Mouse (Mus musculus) brown adipose tissue, adult 24 weeks (tissue): ENCODE data around the gene Rsad2. TPM values are rescaled to one million over a fixed set of nuclear protein-coding genes. Genes with fewer than 3 reads are reported as not detected.

Experiments used
- H3K27ac ChIP-seq: fragments of 200-500 bp; replicated peaks from 2 replicates; pipeline ENCODE4 v1.5.1; 2012; ENCODE audit warnings: low read depth, mild to moderate bottlenecking, low read length
- H3K4me1 ChIP-seq: fragments of 200-500 bp; 2 replicates; pipeline ENCODE4 v1.6.1; 2012; ENCODE audit warnings: low read length, mixed read lengths; ENCODE audit not compliant: control insufficient read depth, insufficient read depth, insufficient read length
- H3K4me3 ChIP-seq: fragments of 200-500 bp; 2 replicates; pipeline ENCODE4 v1.5.1; 2012; ENCODE audit warnings: low read depth, mild to moderate bottlenecking, low read length, moderate library complexity; ENCODE audit not compliant: insufficient read depth
- polyA plus RNA-seq: library from polyadenylated mRNA; stranded (reverse); fragments of >200 nt; gene quantifications from 2 replicates; pipeline ENCODE4 v1.2.4, GENCODE M21; 2012; ENCODE audit not compliant: missing spikeins, insufficient read depth, insufficient read length

Gene Rsad2
- polyA plus RNA-seq, 1 experiment: 2.9 TPM

DNA sequence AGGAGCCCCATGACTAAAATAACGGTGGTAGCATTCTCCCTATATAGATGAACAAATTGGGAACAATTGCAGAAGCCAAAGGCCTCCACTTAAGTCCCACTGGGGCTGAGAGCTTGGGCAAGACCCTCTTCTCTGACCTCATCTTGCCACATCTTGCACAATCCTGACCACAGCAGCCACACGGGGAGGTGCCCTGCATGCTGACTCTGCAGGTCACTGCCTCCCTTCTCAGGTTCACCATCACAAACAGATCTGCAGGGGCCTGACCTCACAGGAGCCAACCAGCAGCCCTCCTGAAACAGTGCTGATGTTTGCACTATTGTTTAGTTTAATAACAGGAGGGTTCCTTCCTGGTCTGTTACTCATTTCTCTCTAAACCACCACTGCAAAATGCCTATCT is 57.7 kb downstream of the Rsad2 start:
- peaks cover 27% of the 10 kb centered on the region for H3K4me1 ChIP-seq
- H3K4me3 ChIP-seq: no peak overlapping the region
- H3K27ac ChIP-seq: no peak overlapping the region; the same call in 1 of the 2 replicates

DNA sequence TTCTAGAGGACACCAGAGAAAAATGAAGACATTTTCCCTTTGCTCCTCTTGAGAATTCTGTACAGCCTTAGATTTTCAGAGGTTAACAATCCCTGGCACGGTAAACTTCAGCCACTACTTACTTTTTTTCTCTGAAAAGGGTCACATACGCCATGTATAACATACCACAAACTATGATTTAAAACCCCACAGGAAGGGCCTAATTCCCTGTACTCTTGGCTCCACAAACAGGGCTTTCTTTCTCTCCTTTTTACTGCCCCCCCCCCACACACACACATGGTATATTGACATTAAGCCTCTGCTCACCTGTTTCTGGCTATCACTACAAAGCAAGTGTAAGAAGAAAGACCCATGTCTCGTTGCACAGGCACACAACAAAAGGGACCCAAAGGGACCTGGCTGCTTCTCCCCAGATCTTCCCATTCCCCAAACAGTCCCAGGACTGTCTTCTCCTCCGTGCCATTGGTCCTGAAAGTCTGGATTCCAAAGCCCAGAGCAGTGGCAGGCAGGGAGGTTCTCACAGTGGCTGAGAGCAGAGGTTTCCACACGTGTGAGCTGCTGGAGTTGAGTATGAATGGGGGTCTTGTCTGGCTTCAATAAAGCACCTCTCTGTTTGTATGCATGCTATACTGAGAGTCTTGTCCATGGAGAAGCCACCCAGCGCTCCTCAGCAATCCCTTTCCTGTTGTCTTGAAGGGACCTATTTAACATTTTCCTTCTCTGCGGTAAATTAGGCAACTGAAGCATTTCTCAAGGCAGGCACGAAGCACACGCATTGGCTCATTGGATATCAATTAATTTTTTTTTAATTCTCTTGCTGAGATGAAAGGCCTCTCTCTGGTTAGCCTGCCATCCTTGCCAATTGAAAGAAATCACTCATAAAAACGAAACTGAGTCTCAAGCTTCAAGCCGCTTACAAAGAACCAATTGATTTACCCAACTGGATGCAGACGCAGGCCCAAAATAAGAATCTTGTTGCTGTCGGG is 61.5 kb downstream of the Rsad2 start:
- H3K27ac ChIP-seq: no peak overlapping the region
- no peak overlapping the region for H3K4me3 ChIP-seq

DNA sequence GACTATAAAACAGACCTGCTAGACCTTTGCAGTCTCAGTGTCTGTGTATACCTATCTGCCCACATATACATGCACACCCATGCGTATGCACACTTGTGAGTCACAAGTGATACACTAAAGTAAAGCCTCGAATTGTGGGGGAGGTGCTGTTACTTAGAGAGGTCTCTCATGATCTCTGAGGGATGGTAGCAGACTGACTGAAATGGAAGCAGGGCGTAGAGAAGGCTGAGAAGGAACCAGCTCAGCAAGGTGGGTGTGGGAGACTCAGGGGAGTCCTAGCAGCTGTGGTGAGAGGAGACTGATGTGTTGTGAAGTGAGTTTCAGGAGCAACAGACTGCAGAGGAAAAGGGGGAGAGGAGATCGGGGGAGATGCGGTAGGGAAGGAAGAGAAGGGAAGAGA is 63.0 kb downstream of the Rsad2 start:
- Histone ChIP-seq H3K27ac (no peak overlapping the region), H3K4me1 (peaks cover 7% of the 10 kb centered on the region; the same call in 1 of the 2 replicates), H3K4me3 (no peak overlapping the region)

More for the DNA sequence above, 61.5 kb downstream of the Rsad2 start:
- peaks cover 10% of the 10 kb centered on the region; the same call in 1 of the 2 replicates for H3K4me1 ChIP-seq

Other genes with a start within 250 kb of the Rsad2 start
- gene Rnf144a, start 41.2 kb downstream of the Rsad2 start, polyA plus RNA-seq: 16.9 and 22.9 TPM in 2 replicates
- 5.0 and 6.6 TPM in 2 replicates for gene Cmpk2, start 12.8 kb upstream of the Rsad2 start, polyA plus RNA-seq